Mouse (Mus musculus) embryonic facial prominence, embryonic 14.5 days (tissue): Measurements from ENCODE around the gene Ep300. TPM values are rescaled to one million over a fixed set of nuclear protein-coding genes. Genes with fewer than 3 reads are reported as not detected.

Experiments
- ATAC-seq: fragments of 200-750 bp; cut with Nextera tagmentation; 2 replicates; pipeline ENCODE4 v1.8.0; 2017; ENCODE audit warnings: low read depth, moderate number of reproducible peaks, moderate TSS enrichment
- DNase-seq: peaks from one replicate; pipeline ENCODE4 v3.0.0-alpha.2; 2015; ENCODE audit warnings: low spot score
- H3K27ac ChIP-seq: fragments of 300-500 bp; sonication (generic); replicated peaks from 2 replicates; pipeline ENCODE4 v1.5.1; 2014; ENCODE audit warnings: low read depth, mild to moderate bottlenecking, low read length, moderate library complexity
- H3K27me3 ChIP-seq: fragments of 300-500 bp; sonication (generic); replicated peaks from 2 replicates; pipeline ENCODE4 v1.6.1; 2014; ENCODE audit warnings: low read length; ENCODE audit not compliant: control insufficient read depth, insufficient read depth
- H3K36me3 ChIP-seq: fragments of 300-500 bp; sonication (generic); 2 replicates; pipeline ENCODE4 v1.6.1; 2014; ENCODE audit warnings: low read length, mixed read lengths; ENCODE audit not compliant: control insufficient read depth, insufficient read depth
- H3K4me1 ChIP-seq: fragments of 300-500 bp; sonication (generic); 2 replicates; pipeline ENCODE4 v1.6.1; 2014; ENCODE audit warnings: antibody characterized with exemption, low read length; ENCODE audit not compliant: control insufficient read depth, insufficient read depth
- H3K4me2 ChIP-seq: fragments of 300-500 bp; sonication (generic); 2 replicates; pipeline ENCODE4 v1.6.1; 2014; ENCODE audit warnings: low read depth, mild to moderate bottlenecking, low read length, moderate library complexity, mixed read lengths
- H3K4me3 ChIP-seq: fragments of 300-500 bp; sonication (generic); 2 replicates; pipeline ENCODE4 v1.5.1; 2014; ENCODE audit warnings: low read depth, mild to moderate bottlenecking, low read length
- H3K9ac ChIP-seq: fragments of 300-500 bp; sonication (generic); 2 replicates; pipeline ENCODE4 v1.6.1; 2014; ENCODE audit warnings: low read depth, mild to moderate bottlenecking, low read length, moderate library complexity, mixed read lengths
- H3K9me3 ChIP-seq: fragments of 300-500 bp; sonication (generic); 2 replicates; pipeline ENCODE4 v1.6.1; 2016; ENCODE audit warnings: low read length; ENCODE audit not compliant: control insufficient read depth
- WGBS: fragments of 180-500 bp; shearing (Covaris S2); extraction: QIAGEN DNeasy Blood & Tissue Kit; methylation state at CpG from one replicate; pipeline ENCODE4 v1.1.7; 2014; 5-methylcytosine and 5-hydroxymethylcytosine counted together
- polyA plus RNA-seq: library from polyadenylated mRNA; unstranded; fragments of >200 nt; fragmentation: Nextera tagmentation; extraction: Ambion mirVana; gene quantifications from 2 replicates; pipeline ENCODE4 v1.2.1, GENCODE M21; 2014

Gene Ep300
- polyA plus RNA-seq, 1 experiment from 2014 or later: 22.7 TPM

DNA sequence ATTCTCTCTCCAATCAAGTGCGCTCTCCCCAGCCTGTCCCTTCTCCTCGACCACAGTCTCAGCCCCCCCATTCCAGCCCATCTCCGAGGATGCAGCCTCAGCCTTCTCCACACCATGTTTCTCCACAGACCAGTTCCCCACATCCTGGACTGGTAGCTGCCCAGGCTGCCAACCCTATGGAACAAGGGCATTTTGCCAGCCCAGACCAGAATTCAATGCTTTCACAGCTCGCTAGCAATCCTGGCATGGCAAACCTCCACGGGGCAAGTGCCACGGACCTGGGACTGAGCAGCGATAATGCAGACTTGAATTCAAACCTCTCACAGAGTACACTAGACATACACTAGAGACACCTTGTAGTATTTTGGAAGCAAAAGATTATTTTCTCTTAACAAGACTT is 65.5 kb downstream of the Ep300 start:
- ATAC-seq (no peak), DNase-seq (no peak)
- Histone ChIP-seq H3K36me3 (peaks cover 70% of the 10 kb centered on the region), H3K4me1 (no peaks in the 10 kb centered on the region), H3K27me3 (no peaks in the 10 kb centered on the region), H3K4me2 (no peak overlapping the region), H3K9me3 (no peaks in the 10 kb centered on the region), H3K27ac (no peak overlapping the region), H3K9ac (no peak overlapping the region), H3K4me3 (no peak overlapping the region)
- WGBS: 94% methylated on average over 7 of the region's 7 CpGs

- 98% methylated on average over 2 of the region's 2 CpGs for WGBS
- Histone ChIP-seq H3K4me1 (0 out of 2 replicates have a peak, but pooled peaks cover 3% of the 10 kb centered on the region), H3K27ac (no peak overlapping the region), H3K4me2 (no peak overlapping the region), H3K4me3 (no peak overlapping the region), H3K27me3 (no peaks in the 10 kb centered on the region), H3K9ac (no peak overlapping the region), H3K9me3 (no peaks in the 10 kb centered on the region), H3K36me3 (no peaks in the 10 kb centered on the region)
- ATAC-seq (no peak), DNase-seq (no peak)
Measured at GRCm38 (mm10) chr15:81661701-81662100, 76.5 kb downstream of the Ep300 start.

GRCm38 (mm10) chr15:81663281-81663680 is 78.1 kb downstream of the Ep300 start:
- Histone ChIP-seq H3K9ac (no peak overlapping the region), H3K4me3 (peak overlapping the region; percentile 76), H3K9me3 (no peaks in the 10 kb centered on the region), H3K4me2 (peak overlapping the region; percentile 79), H3K27me3 (no peaks in the 10 kb centered on the region), H3K36me3 (peaks cover 14% of the 10 kb centered on the region; the same call in 1 of the 2 replicates), H3K4me1 (0 out of 2 replicates have a peak, but pooled peaks cover 3% of the 10 kb centered on the region), H3K27ac (no peak overlapping the region)
- ATAC-seq (0 out of 2 replicates have a peak, but pooled peaks have one; percentile 19), DNase-seq (no peak)
- WGBS: 68% methylated on average over 10 of the region's 10 CpGs

- H3K4me1 ChIP-seq: 0 out of 2 replicates have a peak, but pooled peaks cover 3% of the 10 kb centered on the region
- DNase-seq: peak; percentile 97
- H3K27me3 ChIP-seq: no peaks in the 10 kb centered on the region
- H3K36me3 ChIP-seq: peaks cover 20% of the 10 kb centered on the region; the same call in 1 of the 2 replicates
- peak; percentile 99 for ATAC-seq
- peak within 1 kb of the TSS; percentile 71 for H3K9ac ChIP-seq
- no peaks in the 10 kb centered on the region for H3K9me3 ChIP-seq
- H3K4me2 ChIP-seq: peak within 1 kb of the TSS; percentile 79
- H3K4me3 ChIP-seq: peak within 1 kb of the TSS; percentile 76
- under 1% methylated on average over 51 of the region's 55 CpGs for WGBS
- H3K27ac ChIP-seq: peak within 1 kb of the TSS; percentile 41
Measured at GRCm38 (mm10) chr15:81663697-81664561, 78.8 kb downstream of the Ep300 start, which contains the start of gene L3mbtl2. TSS of gene L3mbtl2 (plus strand) at chr15:81663889.

GRCm38 (mm10) chr15:81666957-81667356 is 81.8 kb downstream of the Ep300 start:
- H3K4me3 ChIP-seq: no peak overlapping the region
- DNase-seq (no peak), ATAC-seq (no peak)
- peaks cover 33% of the 10 kb centered on the region for H3K36me3 ChIP-seq
- H3K27ac ChIP-seq: no peak overlapping the region
- WGBS: 88% methylated on average over 10 of the region's 10 CpGs
- H3K4me1 ChIP-seq: 0 out of 2 replicates have a peak, but pooled peaks cover 3% of the 10 kb centered on the region
- H3K9me3 ChIP-seq: no peaks in the 10 kb centered on the region
- H3K9ac ChIP-seq: no peak overlapping the region
- no peaks in the 10 kb centered on the region for H3K27me3 ChIP-seq
- H3K4me2 ChIP-seq: no peak overlapping the region

- no peaks in the 10 kb centered on the region for H3K4me1 ChIP-seq
- DNase-seq (peak; percentile 57), ATAC-seq (peak; percentile 86; the same call in 1 of the 2 replicates)
- no peak overlapping the region for H3K4me3 ChIP-seq
- no peaks in the 10 kb centered on the region for H3K27me3 ChIP-seq
- no peak overlapping the region for H3K4me2 ChIP-seq
- peaks cover 51% of the 10 kb centered on the region for H3K36me3 ChIP-seq
- 75% methylated on average over 4 of the region's 4 CpGs for WGBS
- H3K27ac ChIP-seq: no peak overlapping the region
- H3K9me3 ChIP-seq: no peaks in the 10 kb centered on the region
- no peak overlapping the region for H3K9ac ChIP-seq
Measured at GRCm38 (mm10) chr15:81670231-81670640, 85.1 kb downstream of the Ep300 start.

- 90% methylated on average over 3 of the region's 3 CpGs for WGBS
- H3K4me3 ChIP-seq: no peak overlapping the region
- peaks cover 47% of the 10 kb centered on the region for H3K36me3 ChIP-seq
- H3K4me1 ChIP-seq: no peaks in the 10 kb centered on the region
- H3K27me3 ChIP-seq: no peaks in the 10 kb centered on the region
- H3K27ac ChIP-seq: no peak overlapping the region
- DNase-seq (no peak), ATAC-seq (no peak)
- H3K9me3 ChIP-seq: no peaks in the 10 kb centered on the region
- no peak overlapping the region for H3K9ac ChIP-seq
- no peak overlapping the region for H3K4me2 ChIP-seq
Measured at GRCm38 (mm10) chr15:81676637-81677036, 91.5 kb downstream of the Ep300 start.

DNA sequence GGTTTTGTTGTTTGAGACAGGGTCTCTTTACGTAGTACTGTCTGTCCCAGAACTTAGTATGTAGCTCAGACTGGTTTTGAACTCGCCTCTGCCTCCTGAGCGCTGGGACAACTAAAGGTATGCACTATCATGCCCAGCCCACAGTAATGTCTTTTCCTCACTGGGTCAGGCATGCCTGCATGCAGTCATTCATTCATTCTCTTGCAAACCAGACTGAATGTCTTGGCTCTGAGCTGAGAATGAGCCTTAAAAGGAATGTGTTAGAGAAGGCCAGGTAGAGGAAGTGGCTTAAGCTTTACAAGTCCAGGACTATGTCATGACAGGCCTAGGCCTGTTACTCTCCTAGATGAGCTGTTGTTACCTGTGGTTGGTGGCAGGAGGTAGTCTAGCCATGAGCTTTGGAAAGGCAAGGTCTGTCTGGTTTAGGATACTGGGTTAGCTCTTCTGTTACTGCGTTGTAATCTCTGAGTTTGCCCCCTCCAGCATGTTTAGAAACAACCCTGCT is 95.2 kb downstream of the Ep300 start:
- Histone ChIP-seq H3K9me3 (no peaks in the 10 kb centered on the region), H3K27me3 (no peaks in the 10 kb centered on the region), H3K9ac (no peak overlapping the region), H3K36me3 (peaks cover 65% of the 10 kb centered on the region), H3K4me1 (no peaks in the 10 kb centered on the region), H3K4me2 (no peak overlapping the region), H3K27ac (no peak overlapping the region), H3K4me3 (no peak overlapping the region)
- 93% methylated on average over 4 of the region's 4 CpGs for WGBS
- ATAC-seq (no peak), DNase-seq (no peak)
